Mouse (Mus musculus) cerebellum, adult 2 months (tissue): Measurements from ENCODE around the gene Rhcg.

Source experiments
- CTCF ChIP-seq: fragments of 200-500 bp; IDR thresholded peaks from 2 replicates; pipeline ENCODE4 v1.5.1; 2011; ENCODE audit warnings: low read depth, mild to moderate bottlenecking, control low read depth, low read length, moderate library complexity, borderline replicate concordance; ENCODE audit not compliant: insufficient read depth
- POLR2A ChIP-seq: fragments of 200-500 bp; IDR thresholded peaks from 2 replicates; pipeline ENCODE4 v1.6.1; 2011; ENCODE audit warnings: low read length, control low read depth, borderline replicate concordance; ENCODE audit not compliant: insufficient read depth

DNA sequence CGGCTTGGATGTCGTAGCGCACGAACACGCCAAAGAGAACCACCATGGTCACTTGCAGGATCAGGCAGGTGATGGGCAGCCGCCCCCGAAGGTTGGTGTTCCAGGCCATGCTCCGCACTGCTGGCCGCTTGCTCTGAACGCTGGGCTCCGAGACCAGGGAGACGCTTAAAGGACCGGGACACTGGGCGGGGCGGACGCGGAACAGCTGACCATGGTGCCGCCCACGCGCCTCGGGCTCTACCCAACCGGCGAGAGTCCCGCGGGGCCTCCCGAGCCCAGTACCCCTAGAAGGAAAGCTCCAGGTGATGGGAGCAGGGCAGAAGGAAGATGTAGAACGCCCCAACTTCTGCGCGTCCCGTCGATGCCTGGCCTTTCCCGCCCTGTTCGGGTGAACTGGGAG is at the start of gene Rhcg:
- TF ChIP-seq CTCF (no peak), POLR2A (no peak)
